Mouse (Mus musculus) spleen, adult 2 months (tissue): Measurements from ENCODE around the gene Kmt2a.

Experiments used
- CTCF ChIP-seq: fragments of 200-500 bp; IDR thresholded peaks from 2 replicates; pipeline ENCODE4 v1.5.1; 2011; ENCODE audit warnings: mild to moderate bottlenecking, inconsistent platforms; ENCODE audit not compliant: insufficient read depth, insufficient read length, insufficient replicate concordance; ENCODE audit errors: extremely low read depth
- POLR2A ChIP-seq: fragments of 200-500 bp; IDR thresholded peaks from 2 replicates; pipeline ENCODE4 v1.6.1; 2011; ENCODE audit warnings: low read depth, low read length, inconsistent platforms

- TF ChIP-seq CTCF: no peak
- no peak for TF ChIP-seq POLR2A
Observed at GRCm38 (mm10) chr9:44880309-44881081, 601 bp downstream of the Kmt2a start.
